Mouse (Mus musculus): ENCODE results near the gene Ctsw. TPM values are rescaled to one million over a fixed set of nuclear protein-coding genes. Genes with fewer than 3 reads are reported as not detected.
A peak's percentile ranks its signal among the peaks of the same experiment; 100 is the strongest.

Gene Ctsw
- polyA plus RNA-seq, 2 experiments from 2014 or later = 136 to 191 TPM

GRCm38 (mm10) chr19:5429806-5430205 lies 38.5 kb downstream of the Ctsw start:
- ATAC-seq = no peak

- no peak for ATAC-seq
Observed at GRCm38 (mm10) chr19:5429219-5429618, 39.1 kb downstream of the Ctsw start.

- ATAC-seq = no peak
Observed at GRCm38 (mm10) chr19:5428083-5428482, 40.2 kb downstream of the Ctsw start.

GRCm38 (mm10) chr19:5426640-5427290 lies 41.5 kb downstream of the Ctsw start:
- ATAC-seq = no peak

- no peak for ATAC-seq
Observed at GRCm38 (mm10) chr19:5425906-5426565, 42.3 kb downstream of the Ctsw start.

GRCm38 (mm10) chr19:5424782-5425741 lies 43.2 kb downstream of the Ctsw start, which contains the start of the genes Drap1 and AI837181:
Gene Drap1, minus strand, starts transcription at chr19:5424979.
Gene AI837181, plus strand, starts transcription at chr19:5425144.
- peak; percentile 72 for ATAC-seq

GRCm38 (mm10) chr19:5424092-5424781 lies 44.1 kb downstream of the Ctsw start:
- peak; percentile 47 for ATAC-seq

GRCm38 (mm10) chr19:5423561-5423960 lies 44.7 kb downstream of the Ctsw start:
- no peak for ATAC-seq

- ATAC-seq = no peak
Observed at GRCm38 (mm10) chr19:5422895-5423443, 45.3 kb downstream of the Ctsw start.

GRCm38 (mm10) chr19:5422267-5422666 lies 46.0 kb downstream of the Ctsw start:
- ATAC-seq = no peak

GRCm38 (mm10) chr19:5421784-5422183 lies 46.5 kb downstream of the Ctsw start:
- no peak for ATAC-seq

- ATAC-seq = no peak
Observed at GRCm38 (mm10) chr19:5420579-5420978, 47.7 kb downstream of the Ctsw start.

GRCm38 (mm10) chr19:5419630-5420029 lies 48.7 kb downstream of the Ctsw start:
- ATAC-seq = no peak

- no peak for ATAC-seq
Observed at GRCm38 (mm10) chr19:5418750-5419466, 49.4 kb downstream of the Ctsw start.

Other genes with a start within 250 kb of the Ctsw start
- 10 to 100 TPM; 16.5 to 21.9 TPM for gene Pacs1, start 195.4 kb downstream of the Ctsw start, polyA plus RNA-seq (2017; shearing (Covaris generic))
- 100 to 1,000 TPM; 341 to 465 TPM for gene Sf3b2, start 173.1 kb downstream of the Ctsw start, polyA plus RNA-seq (2017; shearing (Covaris generic))
- gene Gal3st3, start 170.2 kb downstream of the Ctsw start, polyA plus RNA-seq (2017; shearing (Covaris generic)) = under 1 TPM in 1 of 2 experiments, not detected in 1; 0.15 TPM
- gene Catsper1, start 132.8 kb downstream of the Ctsw start, polyA plus RNA-seq (2017; shearing (Covaris generic)) = not detected
- 1 to 10 TPM; 2.7 to 3.2 TPM for gene Cst6, start 118.9 kb downstream of the Ctsw start, polyA plus RNA-seq (2017; shearing (Covaris generic))
- gene Eif1ad, start 101.8 kb downstream of the Ctsw start, polyA plus RNA-seq (2017; shearing (Covaris generic)) = 10 to 100 TPM; 46.1 to 57.1 TPM
- 100 to 1,000 TPM; 246 to 256 TPM for gene Banf1, start 101.3 kb downstream of the Ctsw start, polyA plus RNA-seq (2017; shearing (Covaris generic))
- gene Sart1, start 79.8 kb downstream of the Ctsw start, polyA plus RNA-seq (2017; shearing (Covaris generic)) = 10 to 100 TPM; 18.1 to 30.1 TPM
- not detected for gene Tsga10ip, start 66.0 kb downstream of the Ctsw start, polyA plus RNA-seq (2017; shearing (Covaris generic))
- gene Drap1, start 43.5 kb downstream of the Ctsw start, polyA plus RNA-seq (2017; shearing (Covaris generic)) = 10 to 100 TPM; 56.0 to 57.2 TPM
- 10 to 100 TPM; 20.8 to 28.7 TPM for gene AI837181, start 43.4 kb downstream of the Ctsw start, polyA plus RNA-seq (2017; shearing (Covaris generic))
- not detected for gene Fosl1, start 21.0 kb downstream of the Ctsw start, polyA plus RNA-seq (2017; shearing (Covaris generic))
- gene Ccdc85b, start 10.6 kb downstream of the Ctsw start, polyA plus RNA-seq (2017; shearing (Covaris generic)) = under 1 TPM; 0.48 to 0.83 TPM
- gene Fibp, start 7.9 kb downstream of the Ctsw start, polyA plus RNA-seq (2017; shearing (Covaris generic)) = 100 to 1,000 TPM in 1 of 2 experiments, 10 to 100 TPM in 1; 86.2 to 159 TPM
- 1 to 10 TPM; 1.5 to 4.6 TPM for gene Efemp2, start 5.4 kb upstream of the Ctsw start, polyA plus RNA-seq (2017; shearing (Covaris generic))
- gene Mus81, start 19.9 kb upstream of the Ctsw start, polyA plus RNA-seq (2017; shearing (Covaris generic)) = 10 to 100 TPM; 44.8 to 51.5 TPM
- 1,000 to 10,000 TPM; 1,977 to 2,151 TPM for gene Cfl1, start 21.9 kb upstream of the Ctsw start, polyA plus RNA-seq (2017; shearing (Covaris generic))
- gene 1700020D05Rik, start 35.3 kb upstream of the Ctsw start, polyA plus RNA-seq (2017; shearing (Covaris generic)) = not detected
- gene Snx32, start 42.0 kb upstream of the Ctsw start, polyA plus RNA-seq (2017; shearing (Covaris generic)) = 10 to 100 TPM; 20.2 to 23.6 TPM
- gene Ovol1, start 92.1 kb upstream of the Ctsw start, polyA plus RNA-seq (2017; shearing (Covaris generic)) = not detected
- gene Ap5b1, start 99.5 kb upstream of the Ctsw start, polyA plus RNA-seq (2017; shearing (Covaris generic)) = 1 to 10 TPM; 3.8 to 7.4 TPM
- 100 to 1,000 TPM in 1 of 2 experiments, 10 to 100 TPM in 1; 55.0 to 102 TPM for gene Rnaseh2c, start 133.4 kb upstream of the Ctsw start, polyA plus RNA-seq (2017; shearing (Covaris generic))
- gene Kat5, start 141.7 kb upstream of the Ctsw start, polyA plus RNA-seq (2017; shearing (Covaris generic)) = 10 to 100 TPM; 38.8 to 84.9 TPM
- gene Rela, start 169.0 kb upstream of the Ctsw start, polyA plus RNA-seq (2017; shearing (Covaris generic)) = 100 to 1,000 TPM; 111 to 174 TPM
- 10 to 100 TPM; 19.0 to 25.6 TPM for gene Sipa1, start 195.2 kb upstream of the Ctsw start, polyA plus RNA-seq (2017; shearing (Covaris generic))
- gene Map3k11, start 220.2 kb upstream of the Ctsw start, polyA plus RNA-seq (2017; shearing (Covaris generic)) = 1 to 10 TPM; 6.3 to 8.4 TPM
- gene Pcnx3, start 220.4 kb upstream of the Ctsw start, polyA plus RNA-seq (2017; shearing (Covaris generic)) = 10 to 100 TPM; 21.6 to 23.9 TPM
- 1 to 10 TPM; 1.9 to 2.4 TPM for gene Kcnk7, start 235.9 kb upstream of the Ctsw start, polyA plus RNA-seq (2017; shearing (Covaris generic))

Measured in CD4-positive, CD25-positive, alpha-beta regulatory T cell, adult 4 months (primary cell).